Mouse (Mus musculus): ENCODE data around the gene Defb11.
"Not testable (repeated sequence)": the region's sequence is repeated elsewhere in the genome, so short reads cannot be mapped to it uniquely, and the experiment has no call there.

Defb11 gene

GRCm38 (mm10) chr8:21906290-21906689 lies at the start of gene Defb11:
Gene Defb11, minus strand, starts transcription at chr8:21906412.
- not testable (repeated sequence) for H3K4me3 ChIP-seq (replicated peaks; ENCODE audit: low read length); H3K27me3 ChIP-seq (ENCODE audit: insufficient read depth, low read length); H3K4me1 ChIP-seq (replicated peaks; ENCODE audit: low read depth, low read length)

GRCm38 (mm10) chr8:21955321-21955720 lies 49.1 kb upstream of the Defb11 start:
- Histone ChIP-seq H3K4me3 (replicated peaks; ENCODE audit: low read length) (no peak overlapping the region), H3K27me3 (ENCODE audit: insufficient read depth, low read length) (no peaks in the 10 kb centered on the region), H3K9me3 (ENCODE audit: low read length) (peaks cover 9% of the 10 kb centered on the region; the same call in 1 of the 2 replicates), H3K4me1 (replicated peaks; ENCODE audit: low read depth, low read length) (peaks cover 7% of the 10 kb centered on the region), H3K36me3 (ENCODE audit: insufficient read depth, low read length) (no peaks in the 10 kb centered on the region)
- TF ChIP-seq NANOG (IDR thresholded peaks at IDR 0.05; ENCODE audit: borderline replicate concordance, low read length) (no peak), CTCF (conservative IDR thresholded peaks at IDR 0.05; ENCODE audit: low read length) (peak; percentile 76)

More at GRCm38 (mm10) chr8:21906290-21906689, at the start of gene Defb11:
- not testable (repeated sequence) for H3K36me3 ChIP-seq (ENCODE audit: insufficient read depth, low read length); H3K9me3 ChIP-seq (ENCODE audit: low read length)

- H3K4me1 ChIP-seq (replicated peaks; ENCODE audit: low read depth, low read length): no peaks in the 10 kb centered on the region
- TF ChIP-seq POU5F1 (IDR thresholded peaks at IDR 0.05; ENCODE audit: borderline replicate concordance, low read length) (no peak), CTCF (conservative IDR thresholded peaks at IDR 0.05; ENCODE audit: low read length) (no peak), NANOG (IDR thresholded peaks at IDR 0.05; ENCODE audit: borderline replicate concordance, low read length) (no peak)
- H3K27me3 ChIP-seq (ENCODE audit: insufficient read depth, low read length): no peaks in the 10 kb centered on the region
- H3K4me3 ChIP-seq (replicated peaks; ENCODE audit: low read length): no peak overlapping the region
- no peaks in the 10 kb centered on the region for H3K36me3 ChIP-seq (ENCODE audit: insufficient read depth, low read length)
- H3K9me3 ChIP-seq (ENCODE audit: low read length): no peaks in the 10 kb centered on the region
These were observed 41.3 kb upstream of the Defb11 start for GRCm38 (mm10) chr8:21947311-21948017.

DNA sequence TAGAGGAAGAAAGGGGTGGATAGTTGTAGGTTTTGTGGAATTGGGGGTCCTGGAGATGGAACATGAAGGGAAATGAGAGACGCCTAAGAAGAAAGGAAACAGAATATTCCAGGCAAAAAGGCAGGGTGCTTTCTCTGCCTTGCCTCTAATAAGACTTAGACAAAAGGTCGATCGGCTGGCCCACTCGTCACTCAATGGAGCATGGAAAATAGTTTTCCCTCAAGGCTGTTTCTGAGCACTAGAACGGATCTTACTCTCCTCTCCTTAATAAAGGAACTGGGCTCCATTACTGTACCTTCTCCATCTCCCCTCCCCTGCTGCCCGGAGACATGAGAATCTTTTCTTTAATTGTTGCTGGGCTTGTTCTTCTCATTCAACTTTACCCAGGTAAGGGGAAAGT lies 40.2 kb upstream of the Defb11 start, which contains the start of gene Defb13:
Gene Defb13, plus strand, starts transcription at position 301 of the 400 bp plus-strand sequence.
- Histone ChIP-seq H3K27me3 (ENCODE audit: insufficient read depth, low read length) (no peaks in the 10 kb centered on the region), H3K9me3 (ENCODE audit: low read length) (no peaks in the 10 kb centered on the region), H3K36me3 (ENCODE audit: insufficient read depth, low read length) (no peaks in the 10 kb centered on the region), H3K4me3 (replicated peaks; ENCODE audit: low read length) (no peak within 1 kb of the TSS), H3K4me1 (replicated peaks; ENCODE audit: low read depth, low read length) (no peaks in the 10 kb centered on the region)
- TF ChIP-seq POU5F1 (IDR thresholded peaks at IDR 0.05; ENCODE audit: borderline replicate concordance, low read length): no peak
- no peak for TF ChIP-seq NANOG (IDR thresholded peaks at IDR 0.05; ENCODE audit: borderline replicate concordance, low read length)
- TF ChIP-seq CTCF (conservative IDR thresholded peaks at IDR 0.05; ENCODE audit: low read length): no peak

DNA sequence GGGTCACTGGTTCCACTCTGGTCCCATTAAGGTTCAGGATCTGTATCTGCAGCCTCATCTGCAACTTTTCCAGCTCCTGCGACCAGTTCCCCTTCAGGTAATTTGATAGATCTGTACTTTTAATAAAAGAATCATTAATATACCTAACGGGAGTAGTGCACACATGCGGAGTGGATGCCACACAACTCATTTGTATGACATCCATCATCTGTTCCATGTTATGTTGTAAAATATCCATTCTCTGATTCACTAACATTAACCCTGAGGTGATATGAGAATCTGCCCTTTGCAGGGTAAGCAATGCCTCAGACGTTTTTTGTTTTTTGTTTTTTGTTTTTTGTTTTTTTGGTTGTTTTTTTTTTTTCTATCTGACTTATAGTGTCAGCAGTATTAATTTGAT lies 31.8 kb upstream of the Defb11 start, which contains the start of gene Defb35:
Gene Defb35, plus strand, starts transcription at position 301 of the 400 bp plus-strand sequence.
- not testable (repeated sequence) for H3K27me3 ChIP-seq (ENCODE audit: insufficient read depth, low read length); H3K36me3 ChIP-seq (ENCODE audit: insufficient read depth, low read length); H3K4me1 ChIP-seq (replicated peaks; ENCODE audit: low read depth, low read length); H3K4me3 ChIP-seq (replicated peaks; ENCODE audit: low read length)
- H3K9me3 ChIP-seq (ENCODE audit: low read length): peaks cover 14% of the 10 kb centered on the region

- TF ChIP-seq POU5F1 (IDR thresholded peaks at IDR 0.05; ENCODE audit: borderline replicate concordance, low read length) (no peak), NANOG (IDR thresholded peaks at IDR 0.05; ENCODE audit: borderline replicate concordance, low read length) (no peak), CTCF (conservative IDR thresholded peaks at IDR 0.05; ENCODE audit: low read length) (no peak)
- Histone ChIP-seq H3K27me3 (ENCODE audit: insufficient read depth, low read length) (no peaks in the 10 kb centered on the region), H3K4me1 (replicated peaks; ENCODE audit: low read depth, low read length) (no peaks in the 10 kb centered on the region), H3K4me3 (replicated peaks; ENCODE audit: low read length) (no peak within 1 kb of the TSS), H3K36me3 (ENCODE audit: insufficient read depth, low read length) (no peaks in the 10 kb centered on the region), H3K9me3 (ENCODE audit: low read length) (no peaks in the 10 kb centered on the region)
These were observed 26.4 kb upstream of the Defb11 start, which contains the start of gene Defb15 for GRCm38 (mm10) chr8:21932610-21933009. Gene Defb15, minus strand, starts transcription at chr8:21932710.

DNA sequence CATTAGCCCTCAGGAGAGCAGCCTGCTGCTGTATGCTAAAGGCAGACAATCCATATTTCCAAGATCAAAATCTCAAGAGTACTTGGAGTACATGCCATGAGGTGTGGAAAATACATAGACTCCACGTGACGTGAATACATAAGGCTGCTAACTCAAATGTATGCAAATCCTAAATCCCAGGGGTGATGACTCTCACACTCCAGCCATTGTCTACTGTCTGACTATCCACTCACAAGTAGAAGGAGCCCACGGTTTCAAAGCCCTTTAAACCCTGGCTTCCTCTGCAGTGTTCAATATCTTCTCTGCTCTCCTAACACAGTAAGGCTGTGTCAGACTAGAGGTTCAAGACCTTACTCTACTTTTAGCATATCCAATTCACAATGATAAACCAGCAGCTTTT lies 24.5 kb upstream of the Defb11 start:
- not testable (repeated sequence) for H3K4me3 ChIP-seq (replicated peaks; ENCODE audit: low read length); H3K27me3 ChIP-seq (ENCODE audit: insufficient read depth, low read length); H3K4me1 ChIP-seq (replicated peaks; ENCODE audit: low read depth, low read length); H3K9me3 ChIP-seq (ENCODE audit: low read length); H3K36me3 ChIP-seq (ENCODE audit: insufficient read depth, low read length)

GRCm38 (mm10) chr8:21915625-21916024 lies 9.4 kb upstream of the Defb11 start:
- Histone ChIP-seq H3K9me3 (ENCODE audit: low read length) (peaks cover 37% of the 10 kb centered on the region), H3K36me3 (ENCODE audit: insufficient read depth, low read length) (no peaks in the 10 kb centered on the region), H3K27me3 (ENCODE audit: insufficient read depth, low read length) (no peaks in the 10 kb centered on the region), H3K4me3 (replicated peaks; ENCODE audit: low read length) (no peak overlapping the region), H3K4me1 (replicated peaks; ENCODE audit: low read depth, low read length) (peaks cover 16% of the 10 kb centered on the region)
- no peak for TF ChIP-seq POU5F1 (IDR thresholded peaks at IDR 0.05; ENCODE audit: borderline replicate concordance, low read length)
- no peak for TF ChIP-seq CTCF (conservative IDR thresholded peaks at IDR 0.05; ENCODE audit: low read length)
- no peak for TF ChIP-seq NANOG (IDR thresholded peaks at IDR 0.05; ENCODE audit: borderline replicate concordance, low read length)

GRCm38 (mm10) chr8:21912554-21912953 lies 6.3 kb upstream of the Defb11 start:
- no peaks in the 10 kb centered on the region for H3K27me3 ChIP-seq (ENCODE audit: insufficient read depth, low read length)
- H3K4me1 ChIP-seq (replicated peaks; ENCODE audit: low read depth, low read length): peaks cover 16% of the 10 kb centered on the region
- H3K4me3 ChIP-seq (replicated peaks; ENCODE audit: low read length): no peak overlapping the region
- TF ChIP-seq NANOG (IDR thresholded peaks at IDR 0.05; ENCODE audit: borderline replicate concordance, low read length): peak; percentile 52; the same call in 1 of the 2 replicates
- TF ChIP-seq POU5F1 (IDR thresholded peaks at IDR 0.05; ENCODE audit: borderline replicate concordance, low read length): no peak
- peaks cover 22% of the 10 kb centered on the region for H3K9me3 ChIP-seq (ENCODE audit: low read length)
- no peaks in the 10 kb centered on the region for H3K36me3 ChIP-seq (ENCODE audit: insufficient read depth, low read length)
